Mouse (Mus musculus) forebrain, embryonic 15.5 days (tissue): ENCODE measurements around the gene Gpr25. TPM values are rescaled to one million over a fixed set of nuclear protein-coding genes. Genes with fewer than 3 reads are reported as not detected.

Experiments used
- ATAC-seq: fragments of 200-750 bp; cut with Nextera tagmentation; replicated peaks from 2 replicates; pipeline ENCODE4 v1.8.0; 2017; ENCODE audit warnings: mild to moderate bottlenecking, moderate TSS enrichment, moderate library complexity
- H3K27ac ChIP-seq: fragments of 300-500 bp; sonication (generic); replicated peaks from 2 replicates; pipeline ENCODE4 v1.5.1; 2015; ENCODE audit warnings: mild to moderate bottlenecking, inconsistent platforms
- H3K27me3 ChIP-seq: fragments of 300-500 bp; sonication (generic); 2 replicates; pipeline ENCODE4 v1.6.1; 2015; ENCODE audit warnings: inconsistent platforms
- H3K36me3 ChIP-seq: fragments of 300-500 bp; sonication (generic); 2 replicates; pipeline ENCODE4 v1.6.1; 2015; ENCODE audit warnings: mild to moderate bottlenecking, inconsistent platforms
- H3K4me1 ChIP-seq: fragments of 300-500 bp; sonication (generic); 2 replicates; pipeline ENCODE4 v1.6.1; 2015; ENCODE audit warnings: inconsistent platforms
- H3K4me2 ChIP-seq: fragments of 300-500 bp; sonication (generic); replicated peaks from 2 replicates; pipeline ENCODE4 v1.6.1; 2015; ENCODE audit warnings: mild to moderate bottlenecking, inconsistent platforms
- H3K4me3 ChIP-seq: fragments of 300-500 bp; sonication (generic); 2 replicates; pipeline ENCODE4 v1.5.1; 2015; ENCODE audit warnings: mild to moderate bottlenecking, inconsistent platforms
- H3K9ac ChIP-seq: fragments of 300-500 bp; sonication (generic); replicated peaks from 2 replicates; pipeline ENCODE4 v1.6.1; 2015; ENCODE audit warnings: mild to moderate bottlenecking, inconsistent platforms
- H3K9me3 ChIP-seq: fragments of 300-500 bp; sonication (generic); 2 replicates; pipeline ENCODE4 v1.6.1; 2016; ENCODE audit warnings: inconsistent platforms
- WGBS: fragments of 180-500 bp; shearing (Covaris S2); methylation state at CpG from one replicate; pipeline ENCODE4 v1.1.7; 2015; ENCODE audit warnings: mixed read lengths; 5-methylcytosine and 5-hydroxymethylcytosine counted together
- polyA plus RNA-seq: library from polyadenylated mRNA; unstranded; fragments of >200 nt; fragmentation: Nextera tagmentation; extraction: Ambion mirVana; gene quantifications from 2 replicates; pipeline ENCODE4 v1.2.1, GENCODE M21; 2015

The Gpr25 gene
- polyA plus RNA-seq, 1 experiment from 2014 or later: 0.41 TPM

- Histone ChIP-seq H3K9ac (peak overlapping the region; percentile 70; the same call in 1 of the 2 replicates), H3K4me3 (peak overlapping the region; percentile 63), H3K27ac (no peak overlapping the region), H3K4me1 (peaks cover 60% of the 10 kb centered on the region), H3K36me3 (no peaks in the 10 kb centered on the region), H3K4me2 (peak overlapping the region; percentile 86), H3K9me3 (no peaks in the 10 kb centered on the region), H3K27me3 (no peaks in the 10 kb centered on the region)
- WGBS: 1% methylated on average over 9 of the region's 9 CpGs
- no peak for ATAC-seq
These were observed 28.3 kb downstream of the Gpr25 start for GRCm38 (mm10) chr1:136232285-136232926.

- H3K27me3 ChIP-seq: no peaks in the 10 kb centered on the region
- peak overlapping the region; percentile 86 for H3K4me2 ChIP-seq
- 2% methylated on average over 5 of the region's 6 CpGs for WGBS
- H3K9ac ChIP-seq: 0 out of 2 replicates have a peak overlapping the region, but pooled peaks have one; percentile 8
- H3K36me3 ChIP-seq: no peaks in the 10 kb centered on the region
- peaks cover 60% of the 10 kb centered on the region for H3K4me1 ChIP-seq
- no peaks in the 10 kb centered on the region for H3K9me3 ChIP-seq
- peak overlapping the region; percentile 63 for H3K4me3 ChIP-seq
- H3K27ac ChIP-seq: no peak overlapping the region
- no peak for ATAC-seq
These were observed 29.1 kb downstream of the Gpr25 start for GRCm38 (mm10) chr1:136231596-136231995.

- Histone ChIP-seq H3K4me2 (peak overlapping the region; percentile 13), H3K9ac (no peak overlapping the region)
These were observed 30.5 kb downstream of the Gpr25 start for GRCm38 (mm10) chr1:136230201-136230600.

GRCm38 (mm10) chr1:136229040-136229373 lies 31.7 kb downstream of the Gpr25 start:
- Histone ChIP-seq H3K27ac (no peak overlapping the region), H3K9me3 (no peaks in the 10 kb centered on the region), H3K27me3 (no peaks in the 10 kb centered on the region), H3K4me1 (peaks cover 55% of the 10 kb centered on the region), H3K4me3 (no peak overlapping the region), H3K36me3 (no peaks in the 10 kb centered on the region), H3K9ac (no peak overlapping the region), H3K4me2 (no peak overlapping the region)
- no peak for ATAC-seq
- 9% methylated on average over 6 of the region's 6 CpGs for WGBS

More at GRCm38 (mm10) chr1:136230201-136230600, 30.5 kb downstream of the Gpr25 start:
- no peaks in the 10 kb centered on the region for H3K27me3 ChIP-seq
- H3K4me1 ChIP-seq: peaks cover 60% of the 10 kb centered on the region
- ATAC-seq: no peak
- H3K4me3 ChIP-seq: no peak overlapping the region
- H3K36me3 ChIP-seq: no peaks in the 10 kb centered on the region
- H3K27ac ChIP-seq: no peak overlapping the region
- WGBS: 35% methylated on average over 11 of the region's 11 CpGs
- H3K9me3 ChIP-seq: no peaks in the 10 kb centered on the region

GRCm38 (mm10) chr1:136228328-136229039 lies 32.2 kb downstream of the Gpr25 start:
- H3K27ac ChIP-seq: no peak overlapping the region
- H3K27me3 ChIP-seq: no peaks in the 10 kb centered on the region
- H3K9ac ChIP-seq: no peak overlapping the region
- 7% methylated on average over 13 of the region's 13 CpGs for WGBS
- H3K9me3 ChIP-seq: no peaks in the 10 kb centered on the region
- H3K4me3 ChIP-seq: no peak overlapping the region
- H3K4me2 ChIP-seq: no peak overlapping the region
- peaks cover 54% of the 10 kb centered on the region for H3K4me1 ChIP-seq
- no peaks in the 10 kb centered on the region for H3K36me3 ChIP-seq
- ATAC-seq: no peak

- Histone ChIP-seq H3K4me2 (no peak overlapping the region), H3K4me3 (no peak overlapping the region), H3K9ac (no peak overlapping the region), H3K36me3 (no peaks in the 10 kb centered on the region), H3K4me1 (peaks cover 48% of the 10 kb centered on the region), H3K27ac (no peak overlapping the region), H3K9me3 (no peaks in the 10 kb centered on the region), H3K27me3 (no peaks in the 10 kb centered on the region)
- 58% methylated on average over 4 of the region's 4 CpGs for WGBS
- ATAC-seq: no peak
These were observed 32.8 kb downstream of the Gpr25 start for GRCm38 (mm10) chr1:136227870-136228269.

- Histone ChIP-seq H3K4me3 (no peak overlapping the region), H3K36me3 (no peaks in the 10 kb centered on the region), H3K9ac (no peak overlapping the region), H3K4me1 (peaks cover 35% of the 10 kb centered on the region), H3K27me3 (no peaks in the 10 kb centered on the region), H3K9me3 (no peaks in the 10 kb centered on the region), H3K4me2 (no peak overlapping the region), H3K27ac (no peak overlapping the region)
- WGBS: 98% methylated on average over 8 of the region's 8 CpGs
- no peak for ATAC-seq
These were observed 34.0 kb downstream of the Gpr25 start for GRCm38 (mm10) chr1:136226626-136227025.

GRCm38 (mm10) chr1:136225846-136226245 lies 34.8 kb downstream of the Gpr25 start:
- ATAC-seq: no peak
- WGBS: 94% methylated on average over 8 of the region's 8 CpGs
- H3K27me3 ChIP-seq: no peaks in the 10 kb centered on the region

GRCm38 (mm10) chr1:136223758-136224342 lies 36.8 kb downstream of the Gpr25 start:
- H3K27me3 ChIP-seq: no peaks in the 10 kb centered on the region
- no peaks in the 10 kb centered on the region for H3K9me3 ChIP-seq

More at GRCm38 (mm10) chr1:136225846-136226245, 34.8 kb downstream of the Gpr25 start:
- Histone ChIP-seq H3K27ac (no peak overlapping the region), H3K36me3 (no peaks in the 10 kb centered on the region), H3K9me3 (no peaks in the 10 kb centered on the region), H3K4me3 (no peak overlapping the region), H3K4me2 (no peak overlapping the region), H3K4me1 (peaks cover 28% of the 10 kb centered on the region), H3K9ac (no peak overlapping the region)

GRCm38 (mm10) chr1:136222386-136222785 lies 38.3 kb downstream of the Gpr25 start:
- 93% methylated on average over 10 of the region's 10 CpGs for WGBS
- H3K4me2 ChIP-seq: no peak overlapping the region
- H3K4me1 ChIP-seq: no peaks in the 10 kb centered on the region
- H3K27ac ChIP-seq: no peak overlapping the region
- no peaks in the 10 kb centered on the region for H3K9me3 ChIP-seq
- no peaks in the 10 kb centered on the region for H3K27me3 ChIP-seq
- H3K4me3 ChIP-seq: no peak overlapping the region
- peaks cover 7% of the 10 kb centered on the region; the same call in 1 of the 2 replicates for H3K36me3 ChIP-seq
- no peak for ATAC-seq
- no peak overlapping the region for H3K9ac ChIP-seq

More at GRCm38 (mm10) chr1:136223758-136224342, 36.8 kb downstream of the Gpr25 start:
- no peak overlapping the region for H3K9ac ChIP-seq
- H3K4me3 ChIP-seq: no peak overlapping the region
- H3K4me2 ChIP-seq: no peak overlapping the region
- WGBS: 93% methylated on average over 10 of the region's 10 CpGs
- H3K27ac ChIP-seq: no peak overlapping the region
- no peak for ATAC-seq
- peaks cover 10% of the 10 kb centered on the region for H3K4me1 ChIP-seq
- H3K36me3 ChIP-seq: peaks cover 6% of the 10 kb centered on the region; the same call in 1 of the 2 replicates

GRCm38 (mm10) chr1:136220037-136220871 lies 40.4 kb downstream of the Gpr25 start:
- ATAC-seq: no peak
- no peak overlapping the region for H3K4me2 ChIP-seq
- no peak overlapping the region for H3K4me3 ChIP-seq
- H3K9me3 ChIP-seq: no peaks in the 10 kb centered on the region
- H3K27ac ChIP-seq: no peak overlapping the region
- 80% methylated on average over 10 of the region's 10 CpGs for WGBS
- H3K4me1 ChIP-seq: no peaks in the 10 kb centered on the region
- peaks cover 20% of the 10 kb centered on the region; the same call in 1 of the 2 replicates for H3K36me3 ChIP-seq
- no peak overlapping the region for H3K9ac ChIP-seq
- no peaks in the 10 kb centered on the region for H3K27me3 ChIP-seq
